Mouse (Mus musculus): Measurements from ENCODE around the gene Hmgcr.
A peak's percentile ranks its signal among the peaks of the same experiment; 100 is the strongest.

DNA sequence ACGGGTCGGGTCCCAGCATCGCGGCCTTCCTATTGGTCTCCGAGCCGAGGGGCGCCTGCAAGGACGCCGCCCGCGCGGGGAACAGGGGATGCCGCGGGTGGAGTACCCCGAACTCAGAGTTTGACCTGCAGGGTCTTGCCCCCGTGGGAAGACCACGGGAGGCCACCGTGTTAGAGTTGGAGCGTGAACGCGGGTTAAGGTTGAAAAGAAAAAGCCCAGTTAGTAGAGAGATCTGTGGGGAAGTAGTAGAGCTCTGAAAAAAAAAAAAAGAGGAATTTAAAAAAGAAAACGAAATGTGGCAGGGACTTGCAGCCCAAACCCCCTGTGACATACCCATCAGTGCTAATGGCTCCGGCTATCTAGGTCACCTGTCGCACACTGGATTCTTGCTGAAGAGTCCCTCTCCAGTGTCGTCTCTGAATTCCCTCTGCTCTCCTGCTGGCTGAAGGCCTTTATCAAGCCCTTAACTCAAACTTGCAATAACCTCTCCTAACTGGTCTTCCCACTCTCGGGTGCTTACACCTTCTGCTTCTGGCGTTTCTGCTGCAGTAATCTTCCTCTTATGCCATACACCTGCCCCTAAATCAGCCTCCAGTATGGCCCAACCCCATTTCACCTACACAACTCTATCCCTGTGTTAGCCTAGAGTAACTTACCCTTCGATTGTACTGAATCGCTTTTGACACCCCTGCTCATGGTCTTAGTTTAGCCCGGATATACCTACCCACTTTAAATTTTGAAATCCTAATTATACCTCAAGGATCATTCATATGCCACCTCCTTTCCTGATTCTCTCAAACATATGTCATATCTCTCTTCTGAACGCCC, 556 bp upstream of the Hmgcr start:
- TF ChIP-seq CTCF (IDR thresholded peaks at IDR 0.05; ENCODE audit: borderline replicate concordance, control insufficient read depth, extremely low read depth, insufficient read depth, low read length, poor library complexity) = peak; percentile 35; the same call in 1 of the 2 replicates
- TF ChIP-seq POLR2A (IDR thresholded peaks at IDR 0.05; ENCODE audit: control insufficient read depth, extremely low read depth, insufficient read depth, low read length, poor library complexity) = no peak; the same call in none of the 2 replicates
